Mouse (Mus musculus) cortical plate, adult 2 months (tissue): ENCODE measurements around the gene Cacna1d.

Experiments
- CTCF ChIP-seq: fragments of 200-500 bp; IDR thresholded peaks from 2 replicates; pipeline ENCODE4 v1.5.1; 2011; ENCODE audit warnings: mild to moderate bottlenecking, control low read depth, low read length; ENCODE audit not compliant: insufficient read depth; ENCODE audit errors: extremely low read depth
- POLR2A ChIP-seq: fragments of 200-500 bp; IDR thresholded peaks from 2 replicates; pipeline ENCODE4 v1.6.1; 2011; ENCODE audit warnings: mild to moderate bottlenecking, low read length, control low read depth; ENCODE audit not compliant: insufficient read depth; ENCODE audit errors: extremely low read depth

- TF ChIP-seq CTCF (no peak), POLR2A (no peak)
Measured at GRCm38 (mm10) chr14:30205821-30206220, 285.4 kb downstream of the Cacna1d start.
